In genomic region chr11:34871456-34871855, GRCm38 (mm10) we compare ENCODE assay signal across 23 mouse cellular contexts. TPM values are rescaled to one million over a fixed set of nuclear protein-coding genes. Genes with fewer than 3 reads are reported as not detected.
DNase-seq lines count a peak whose midpoint lies in the region; ATAC-seq lines count a peak whose summit lies in the region.
"Had no signal": no experiment of that assay in that cellular context is flagged by ENCODE, and none has a peak within 500 bp of the region (broad histone marks: within the 10 kb centered on the region; RNA-seq: fewer than 3 reads in every experiment).

No protein-coding gene starts in this region.

- 71% methylated on average over 3 of the region's 3 CpGs for WGBS in heart, embryonic 12.5 days

- intact Hi-C loops in gastrocnemius, postnatal 36 days (cut with DNase I), result no loop called here

- no peak overlapping the region for H3K4me3 ChIP-seq in heart, embryonic 12.5 days
- H3K4me3 ChIP-seq: embryonic facial prominence, embryonic 13.5 days; forebrain, embryonic 10.5 days; forebrain, embryonic 15.5 days; heart, embryonic 15.5 days; hindbrain, embryonic 13.5 days had no signal

- no peaks in the 10 kb centered on the region for H3K36me3 ChIP-seq in heart, embryonic 12.5 days
- H3K36me3 ChIP-seq: embryonic facial prominence, embryonic 13.5 days; forebrain, embryonic 10.5 days; forebrain, embryonic 15.5 days; G1E; heart, embryonic 15.5 days; hindbrain, embryonic 13.5 days had no signal

- H3K27ac ChIP-seq in heart, embryonic 12.5 days (ENCODE audit: poor library complexity, severe bottlenecking), result no peak overlapping the region
- H3K27ac ChIP-seq: embryonic facial prominence, embryonic 13.5 days; forebrain, embryonic 10.5 days; forebrain, embryonic 15.5 days; heart, embryonic 15.5 days; hindbrain, embryonic 13.5 days; hindbrain, postnatal 0 days; kidney, postnatal 0 days had no signal

- no peaks in the 10 kb centered on the region for H3K27me3 ChIP-seq in heart, embryonic 12.5 days (replicated peaks)
- H3K27me3 ChIP-seq: embryonic facial prominence, embryonic 13.5 days; forebrain, embryonic 15.5 days; heart, embryonic 15.5 days; hindbrain, embryonic 13.5 days had no signal

- peak; percentile 38 for DNase-seq in adrenal gland, postnatal 10 days
- DNase-seq in adrenal gland, postnatal 36 days, result no peak
- peak; percentile 9 for DNase-seq in gastrocnemius, postnatal 25 days
- DNase-seq in gastrocnemius, postnatal 36 days, result no peak
- peak; percentile 31 for DNase-seq in heart, adult 8-10 months (ENCODE audit: low spot score)
- DNase-seq in fibroblast of lung, adult 2 months (ENCODE audit: low read depth), result peak; percentile 40
- no peak for DNase-seq in thymus, postnatal 0 days (ENCODE audit: low spot score)
- DNase-seq: B cell, adult 2 months; cerebellum, adult 11-12 months; cerebellum, adult 9-10 months; cerebellum, postnatal 25 days; kidney, adult 11 months; kidney, adult 9 months had no signal

- no peak for ATAC-seq in heart, embryonic 12.5 days (ENCODE audit: insufficient number of reproducible peaks, low FRiP score)
- ATAC-seq: CD4-positive, CD25-positive, alpha-beta regulatory T cell, adult 4 months; forebrain, embryonic 15.5 days; hindbrain, postnatal 0 days had no signal

- H3K9me3 ChIP-seq in heart, embryonic 12.5 days (replicated peaks), result no peaks in the 10 kb centered on the region
- H3K9me3 ChIP-seq: embryonic facial prominence, embryonic 13.5 days; forebrain, embryonic 10.5 days; forebrain, embryonic 15.5 days; G1E; heart, embryonic 15.5 days; hindbrain, embryonic 13.5 days had no signal

- no peak overlapping the region for H3K4me2 ChIP-seq in heart, embryonic 12.5 days
- H3K4me2 ChIP-seq: embryonic facial prominence, embryonic 13.5 days; forebrain, embryonic 15.5 days; heart, embryonic 15.5 days; hindbrain, embryonic 13.5 days had no signal

- H3K9ac ChIP-seq in heart, embryonic 12.5 days, result no peak overlapping the region
- H3K9ac ChIP-seq: embryonic facial prominence, embryonic 13.5 days; forebrain, embryonic 15.5 days; heart, embryonic 15.5 days; hindbrain, embryonic 13.5 days had no signal

- H3K4me1 ChIP-seq in heart, embryonic 12.5 days (replicated peaks), result no peaks in the 10 kb centered on the region
- H3K4me1 ChIP-seq: forebrain, embryonic 10.5 days; forebrain, embryonic 15.5 days; heart, embryonic 15.5 days; hindbrain, embryonic 13.5 days had no signal

RNA-seq across cellular contexts. Expression of gene Spdl1, which starts 38.0 kb away (rescaled TPM):
- total RNA-seq in adrenal gland, postnatal 10 days (2021), result 1 to 10 TPM; 4.4 to 5.6 TPM
- total RNA-seq in adrenal gland, postnatal 36 days (2021), result 1 to 10 TPM; 1.8 to 1.9 TPM
- total RNA-seq in gastrocnemius, postnatal 25 days (2021), result under 1 TPM; 0.18 to 0.54 TPM
- under 1 TPM; 0.39 to 0.48 TPM for total RNA-seq in gastrocnemius, postnatal 36 days (2021)
- under 1 TPM in 3 of 4 experiments, not detected in 1; 0.12 to 0.26 (median 0.22) TPM for total RNA-seq in heart, adult 8-10 months (2022)
- polyA plus RNA-seq in heart, embryonic 12.5 days (2016; fragmentation: Nextera tagmentation; extraction: Ambion mirVana), result 18.8 and 19.2 TPM in 2 replicates
- 21.1 and 23.3 TPM in 2 replicates for polyA plus RNA-seq in thymus, postnatal 0 days (2015; fragmentation: Nextera tagmentation; extraction: Ambion mirVana)

Comparison
In these comparisons a context has a peak if more than half of its experiments do, and no peak if none do; other contexts are left out.
1. DNase-seq: peak in adrenal gland, postnatal 10 days (single experiment), gastrocnemius, postnatal 25 days (single experiment), heart, adult 8-10 months (single experiment) and fibroblast of lung, adult 2 months (single experiment); none in adrenal gland, postnatal 36 days (0 of 2), gastrocnemius, postnatal 36 days (0 of 2) and thymus, postnatal 0 days (single experiment).